8 mouse cellular contexts compared by ENCODE assay signal in the genomic region with DNA sequence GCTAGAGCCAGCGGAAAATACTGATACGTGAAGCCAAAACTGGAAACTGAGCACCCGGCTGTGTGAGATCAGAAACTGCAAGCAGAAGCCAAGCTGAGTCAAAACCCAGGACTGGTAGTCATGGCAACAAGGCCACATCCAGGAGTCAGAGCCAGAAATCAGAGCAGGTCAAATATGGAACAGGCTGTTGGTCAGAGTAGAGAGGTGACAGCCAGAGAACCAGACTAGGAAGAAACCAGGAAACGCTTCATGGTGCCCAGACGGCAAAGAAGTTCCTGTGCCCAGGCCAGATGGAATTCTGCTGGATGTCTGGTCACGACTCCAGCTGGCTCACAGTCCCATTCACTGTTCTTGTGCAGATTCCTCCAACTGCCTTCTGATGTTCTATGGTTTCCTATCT.
DNase-seq lines count a peak whose midpoint lies in the region; ATAC-seq lines count a peak whose summit lies in the region.

No protein-coding gene starts in this region.

- no peaks in the 10 kb centered on the region for H3K9me3 ChIP-seq in midbrain, embryonic 13.5 days

- H3K9ac ChIP-seq in midbrain, embryonic 13.5 days (replicated peaks): no peak overlapping the region

- H3K4me3 ChIP-seq in midbrain, embryonic 13.5 days (replicated peaks): no peak overlapping the region

- H3K27me3 ChIP-seq in midbrain, embryonic 13.5 days: no peaks in the 10 kb centered on the region

- 44% methylated on average over 6 of the region's 6 CpGs for WGBS in midbrain, embryonic 13.5 days

- H3K4me1 ChIP-seq in midbrain, embryonic 13.5 days (replicated peaks): peaks cover 9% of the 10 kb centered on the region; the same call in 1 of the 2 replicates

- H3K27ac ChIP-seq in midbrain, embryonic 13.5 days: 0 out of 2 replicates have a peak overlapping the region, but pooled peaks have one; percentile 9

- H3K36me3 ChIP-seq in midbrain, embryonic 13.5 days: no peaks in the 10 kb centered on the region

- no peak for ATAC-seq in midbrain, embryonic 13.5 days
- ATAC-seq in CD4-positive, CD25-positive, alpha-beta regulatory T cell, adult 4 months: no peak
- ATAC-seq in megakaryocyte, adult 5-6 weeks (ENCODE audit: poor library complexity, severe bottlenecking): no peak

- H3K4me2 ChIP-seq in midbrain, embryonic 13.5 days (replicated peaks): no peak overlapping the region

- DNase-seq in 3134 (ENCODE audit: extremely low read depth, insufficient read length, low spot score) (peak; percentile 28), adipocyte (ENCODE audit: low spot score) (no peak)
- peak; percentile 13 for DNase-seq in adrenal gland, postnatal 25 days
- DNase-seq in fibroblast of lung, adult 2 months (ENCODE audit: low read depth): peak; percentile 70
- DNase-seq in layer of hippocampus, adult 18-20 months (ENCODE audit: low spot score in 2 of 2): peak; percentile 50 to 86
